Mouse (Mus musculus) lung, adult 2 months (tissue): Measurements from ENCODE around the gene Mrps14.

Experiments used
- CTCF ChIP-seq: fragments of 200-500 bp; IDR thresholded peaks from 2 replicates; pipeline ENCODE4 v1.5.1; 2011; ENCODE audit warnings: mild to moderate bottlenecking, low read length, control low read depth; ENCODE audit not compliant: insufficient read depth
- POLR2A ChIP-seq: fragments of 200-500 bp; IDR thresholded peaks from 2 replicates; pipeline ENCODE4 v1.6.1; 2011; ENCODE audit warnings: low read depth, mild to moderate bottlenecking, control low read depth, low read length, borderline replicate concordance; ENCODE audit errors: extremely low read depth

- TF ChIP-seq CTCF, result no peak
- no peak for TF ChIP-seq POLR2A
Measured at GRCm38 (mm10) chr1:160195337-160195663, 285 bp downstream of the Mrps14 start.
